Mouse (Mus musculus) megakaryocyte, adult 5-6 weeks (primary cell): ENCODE results near the gene Nudt13. TPM values are rescaled to one million over a fixed set of nuclear protein-coding genes. Genes with fewer than 3 reads are reported as not detected.
A peak's percentile ranks its signal among the peaks of the same experiment; 100 is the strongest.

ENCODE experiments used
- ATAC-seq: 2 replicates; pipeline ENCODE4 v1.8.0; 2016; ENCODE audit warnings: mild to moderate bottlenecking, inconsistent platforms; ENCODE audit not compliant: poor library complexity, severe bottlenecking
- total RNA-seq, 2 experiments: library from RNA; stranded (forward) in 1 of 2; stranded (reverse) in 1 of 2; fragments of 153-499, 151-499 nt in 1 of 2; fragments of 221-1000, 200-1000 nt in 1 of 2; gene quantifications; 2 replicates each; pipeline versions ENCODE4 v1.2.3 to v1.2.4; 2015 to 2017

Nudt13 gene
- total RNA-seq, 2 experiments from 2014 or later: 9.5 to 13.7 TPM

- no peak for ATAC-seq
These were observed 44.9 kb downstream of the Nudt13 start for GRCm38 (mm10) chr14:20339415-20339814.

- peak; percentile 68 for ATAC-seq
These were observed 45.7 kb downstream of the Nudt13 start for GRCm38 (mm10) chr14:20340149-20340548.

- ATAC-seq: no peak
These were observed 46.4 kb downstream of the Nudt13 start for GRCm38 (mm10) chr14:20340866-20341265.

- no peak for ATAC-seq
These were observed 51.4 kb downstream of the Nudt13 start for GRCm38 (mm10) chr14:20345885-20346284.

GRCm38 (mm10) chr14:20347441-20347990 lies 53.0 kb downstream of the Nudt13 start:
- peak; percentile 46 for ATAC-seq

- ATAC-seq: peak; percentile 99
These were observed 53.6 kb downstream of the Nudt13 start, which contains the start of the genes Ecd and Fam149b for GRCm38 (mm10) chr14:20347991-20348541. Gene Ecd, minus strand, starts transcription at chr14:20348121. Gene Fam149b, plus strand, starts transcription at chr14:20348162.

GRCm38 (mm10) chr14:20363230-20363629 lies 68.7 kb downstream of the Nudt13 start:
- ATAC-seq: peak; percentile 96

Other genes starting within 250 kb of the Nudt13 start
- 3.9 and 4.1 TPM in 2 replicates for gene Saysd1, start 156.2 kb upstream of the Nudt13 start, total RNA-seq (2015)
- 1.5 and 1.7 TPM in 2 replicates for gene Saysd1, start 156.2 kb upstream of the Nudt13 start, total RNA-seq (2017)
- gene Kcnk5, start 112.9 kb upstream of the Nudt13 start, total RNA-seq (2015): 0.13 and 0.30 TPM in 2 replicates
- gene Kcnk5, start 112.9 kb upstream of the Nudt13 start, total RNA-seq (2017): 0.22 and 2.0 TPM in 2 replicates
- not detected in 2 replicates for gene Kcnk16, start 25.5 kb upstream of the Nudt13 start, total RNA-seq (2015)
- not detected in 2 replicates for gene Kcnk16, start 25.5 kb upstream of the Nudt13 start, total RNA-seq (2017)
- 22.5 and 24.4 TPM in 2 replicates for gene Ecd, start 53.4 kb downstream of the Nudt13 start, total RNA-seq (2015)
- 35.9 and 39.0 TPM in 2 replicates for gene Ecd, start 53.4 kb downstream of the Nudt13 start, total RNA-seq (2017)
- 22.1 and 23.9 TPM in 2 replicates for gene Fam149b, start 53.5 kb downstream of the Nudt13 start, total RNA-seq (2015)
- 22.4 and 25.9 TPM in 2 replicates for gene Fam149b, start 53.5 kb downstream of the Nudt13 start, total RNA-seq (2017)
- gene Dnajc9, start 94.2 kb downstream of the Nudt13 start, total RNA-seq (2015): 52.3 and 53.9 TPM in 2 replicates
- gene Dnajc9, start 94.2 kb downstream of the Nudt13 start, total RNA-seq (2017): 170 and 172 TPM in 2 replicates
- gene Mrps16, start 98.9 kb downstream of the Nudt13 start, total RNA-seq (2015): 60.7 and 78.0 TPM in 2 replicates
- 22.2 and 43.8 TPM in 2 replicates for gene Mrps16, start 98.9 kb downstream of the Nudt13 start, total RNA-seq (2017)
- not detected in 2 replicates for gene Cfap70, start 157.5 kb downstream of the Nudt13 start, total RNA-seq (2015)
- not detected in 2 replicates for gene Cfap70, start 157.5 kb downstream of the Nudt13 start, total RNA-seq (2017)
- gene Anxa7, start 185.4 kb downstream of the Nudt13 start, total RNA-seq (2015): 99.1 and 113 TPM in 2 replicates
- 117 and 128 TPM in 2 replicates for gene Anxa7, start 185.4 kb downstream of the Nudt13 start, total RNA-seq (2017)
- 1.2 and 3.2 TPM in 2 replicates for gene Mss51, start 202.2 kb downstream of the Nudt13 start, total RNA-seq (2015)
- gene Mss51, start 202.2 kb downstream of the Nudt13 start, total RNA-seq (2017): 0.51 and 0.85 TPM in 2 replicates